Mouse (Mus musculus): ENCODE measurements around the gene Tnfaip1.

DNA sequence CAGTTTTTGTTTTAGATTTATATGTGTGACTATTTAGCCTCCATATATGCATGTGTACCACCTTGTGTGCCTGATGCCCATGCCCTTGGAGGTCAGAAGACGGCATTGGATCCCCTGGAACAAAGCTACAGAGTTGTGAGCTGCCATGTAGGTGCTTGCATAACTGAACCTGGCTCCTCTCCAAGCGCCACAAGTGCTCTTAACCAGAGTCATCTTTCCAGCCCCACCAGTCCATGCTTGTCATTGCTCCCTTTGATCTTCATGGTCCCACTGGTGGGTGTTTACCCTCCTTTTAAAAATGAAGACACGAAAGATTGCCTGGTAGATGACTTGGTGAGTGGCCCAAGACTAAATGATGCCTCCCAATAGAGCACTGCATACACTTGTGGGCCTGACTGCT lies 4.2 kb upstream of the Tnfaip1 start:
- TF ChIP-seq MYOD1 (IDR thresholded peaks at IDR 0.05; ENCODE audit: control insufficient read depth, insufficient read length, low read depth) (no peak), CTCF (IDR thresholded peaks at IDR 0.05; ENCODE audit: control insufficient read depth, insufficient read depth, insufficient read length) (no peak), MAX (IDR thresholded peaks at IDR 0.05) (no peak), USF1 (IDR thresholded peaks at IDR 0.05; ENCODE audit: low read depth) (no peak), CEBPB (IDR thresholded peaks at IDR 0.05; ENCODE audit: low read depth) (no peak), MYOG (IDR thresholded peaks at IDR 0.05; ENCODE audit: control insufficient read depth, extremely low read depth, insufficient read length) (no peak), FOSL1 (IDR thresholded peaks at IDR 0.05; ENCODE audit: insufficient read depth, low read length, poor library complexity, severe bottlenecking) (no peak)
